Mouse (Mus musculus) right cerebral cortex, postnatal 4 days (tissue): ENCODE results near the gene Dnajc5.
A peak's percentile ranks its signal among the peaks of the same experiment; 100 is the strongest.

Experiments used
- DNase-seq: peaks from one replicate; pipeline ENCODE4 v3.0.0-alpha.2; 2022

The Dnajc5 gene

DNA sequence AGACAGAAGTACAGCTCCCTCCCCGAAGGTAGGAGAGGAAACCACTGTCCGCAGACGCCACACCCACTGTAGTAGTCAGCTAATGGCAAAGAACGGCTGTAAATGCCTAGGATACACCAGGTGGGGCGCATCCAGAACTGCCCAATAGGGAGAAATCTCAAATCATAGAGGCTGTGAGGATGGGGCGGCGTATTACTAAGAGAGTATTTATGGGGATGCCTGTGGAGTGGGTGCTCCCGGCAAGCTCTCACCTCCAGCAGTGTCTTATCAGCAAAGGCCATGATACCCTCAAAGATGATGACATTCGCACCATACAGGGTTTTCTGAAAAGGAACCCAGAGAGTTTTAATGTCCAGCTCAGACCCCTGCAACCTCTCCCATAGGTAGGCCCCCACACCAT lies 53.7 kb downstream of the Dnajc5 start:
- DNase-seq = peak; percentile 1

DNA sequence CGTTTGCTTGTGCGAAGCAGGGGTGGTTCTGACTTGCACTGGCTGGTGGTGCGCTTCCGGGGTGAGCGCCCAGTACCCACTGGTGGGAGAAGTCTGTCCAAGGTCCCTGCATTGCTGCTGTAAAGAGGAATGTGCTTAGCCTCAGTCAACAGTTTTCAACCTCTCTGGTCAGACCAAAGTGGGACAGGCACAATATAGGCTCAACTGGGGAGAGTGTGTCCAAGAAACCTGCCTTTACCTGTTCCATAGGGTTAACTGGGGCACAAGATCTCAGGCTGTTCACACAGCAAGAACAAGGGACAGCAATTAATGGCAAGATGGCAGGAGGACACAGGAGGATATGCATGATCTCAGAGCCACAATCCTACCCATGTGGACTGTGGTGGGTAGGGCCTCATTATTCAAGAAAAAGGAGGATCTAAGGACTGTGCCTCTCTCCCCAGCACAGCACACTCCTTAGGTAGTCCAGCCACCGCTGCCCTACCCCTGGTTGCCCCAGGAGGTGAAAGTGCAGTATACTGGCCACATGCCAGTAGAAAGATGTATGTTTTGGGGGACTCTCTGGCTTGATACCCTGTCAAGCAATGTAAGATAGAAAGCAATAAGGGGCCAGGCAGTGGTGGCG lies 54.7 kb downstream of the Dnajc5 start:
- DNase-seq = peak; percentile 1

DNA sequence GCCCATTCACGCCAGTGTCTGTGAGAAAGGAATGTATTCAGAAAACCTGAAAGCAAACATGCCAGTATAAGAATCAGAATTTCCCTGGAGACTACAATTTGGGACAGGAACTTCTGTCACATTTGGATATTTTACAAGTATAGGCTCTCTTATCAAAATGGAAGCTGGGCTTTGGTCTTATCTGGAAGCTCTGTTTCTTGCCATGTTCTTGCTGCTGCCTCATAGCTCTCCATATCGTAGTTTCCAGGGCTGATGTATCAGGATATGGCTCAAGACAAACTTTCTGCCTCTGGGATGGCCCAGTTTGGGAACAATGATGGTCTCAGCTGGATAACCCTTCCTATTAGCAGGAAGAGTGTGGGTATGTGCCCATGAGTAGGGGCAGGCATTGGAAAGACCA lies 56.3 kb downstream of the Dnajc5 start:
- DNase-seq = no peak

DNA sequence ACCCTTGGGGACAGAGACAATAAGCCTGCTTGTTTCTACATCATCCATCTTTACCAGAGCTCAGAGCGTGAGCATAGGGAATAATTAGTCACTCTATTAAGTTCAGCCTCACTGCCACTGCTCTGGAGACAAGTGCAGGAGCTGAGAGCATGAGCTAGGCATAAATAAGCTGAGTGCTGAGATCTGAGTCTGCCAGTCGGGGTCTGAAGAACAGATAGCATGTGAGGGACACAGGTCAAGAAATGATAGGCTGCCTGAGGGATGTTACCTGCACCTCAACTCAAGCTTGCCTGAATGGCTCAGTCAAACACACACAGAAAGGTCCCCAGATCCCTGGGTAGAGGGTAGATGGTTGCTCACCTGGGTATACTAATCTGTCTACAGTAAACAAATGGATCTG lies 56.8 kb downstream of the Dnajc5 start:
- DNase-seq = no peak

DNA sequence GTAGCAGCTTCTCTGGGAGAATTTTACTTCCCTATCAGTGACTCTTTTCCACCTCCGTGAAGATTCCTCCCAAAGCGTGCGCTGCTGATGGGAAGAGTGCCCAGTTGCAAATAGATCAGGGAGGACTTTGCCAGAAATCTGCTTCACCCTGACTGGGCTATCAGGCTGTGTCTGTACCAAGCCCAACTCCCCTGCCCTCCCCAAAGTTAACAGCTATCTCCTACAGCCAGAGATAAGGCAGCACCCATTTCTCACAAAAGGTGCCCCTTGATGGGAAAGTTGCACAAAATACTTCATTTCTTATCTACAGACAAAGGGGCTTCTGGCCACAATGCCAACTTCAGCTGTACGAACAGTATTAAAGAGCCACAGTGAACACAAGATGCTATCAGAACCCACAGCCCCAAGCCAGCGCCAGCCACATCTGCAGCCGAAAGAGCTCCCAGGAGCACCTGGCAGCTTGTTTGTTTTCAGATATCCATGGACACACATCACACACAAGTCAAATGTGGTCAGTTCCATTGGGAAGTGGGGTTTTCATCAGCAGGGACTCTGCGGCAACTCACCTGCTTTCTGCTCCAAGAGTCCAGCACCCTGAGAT lies 57.8 kb downstream of the Dnajc5 start:
- peak; percentile 3 for DNase-seq

DNA sequence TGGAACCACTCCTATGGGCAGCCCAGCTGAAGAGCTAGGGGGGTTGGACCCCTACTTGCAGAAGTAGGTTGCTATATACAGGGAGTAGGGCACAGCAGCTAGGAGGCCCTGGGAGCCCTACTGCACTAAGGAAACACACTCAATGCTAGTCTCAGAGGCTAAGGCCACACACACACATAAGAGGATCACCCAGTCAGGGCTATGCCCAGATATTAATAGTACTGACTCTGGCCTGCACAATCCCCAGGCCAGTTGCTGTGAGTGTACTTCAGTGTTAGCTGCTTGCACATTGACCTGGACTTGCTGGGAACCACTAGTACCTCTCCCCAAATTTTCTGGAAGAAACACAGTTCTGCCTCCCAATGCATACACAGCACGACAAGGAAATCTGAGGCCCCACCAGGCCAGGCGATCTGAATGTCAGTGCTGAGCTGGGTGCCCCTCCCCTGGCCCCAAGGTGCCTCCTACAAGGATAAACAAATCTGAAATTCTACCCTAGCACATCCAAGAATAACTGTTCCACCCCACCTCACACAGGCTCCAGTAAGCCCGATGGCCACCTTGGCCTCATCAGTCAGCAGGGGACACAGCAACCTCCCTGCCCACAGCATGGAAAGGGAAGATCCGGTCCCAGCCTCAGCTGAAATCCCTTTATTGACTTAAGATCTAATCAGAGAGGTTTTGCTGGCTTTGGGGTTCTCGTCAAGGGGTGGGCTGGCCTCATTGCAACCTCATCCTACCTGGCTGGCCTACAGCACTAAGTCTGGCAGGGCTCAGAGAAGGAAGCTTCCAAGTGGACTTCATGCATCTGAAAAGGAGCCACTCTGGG lies 58.7 kb downstream of the Dnajc5 start:
- DNase-seq = peak; percentile 2

DNA sequence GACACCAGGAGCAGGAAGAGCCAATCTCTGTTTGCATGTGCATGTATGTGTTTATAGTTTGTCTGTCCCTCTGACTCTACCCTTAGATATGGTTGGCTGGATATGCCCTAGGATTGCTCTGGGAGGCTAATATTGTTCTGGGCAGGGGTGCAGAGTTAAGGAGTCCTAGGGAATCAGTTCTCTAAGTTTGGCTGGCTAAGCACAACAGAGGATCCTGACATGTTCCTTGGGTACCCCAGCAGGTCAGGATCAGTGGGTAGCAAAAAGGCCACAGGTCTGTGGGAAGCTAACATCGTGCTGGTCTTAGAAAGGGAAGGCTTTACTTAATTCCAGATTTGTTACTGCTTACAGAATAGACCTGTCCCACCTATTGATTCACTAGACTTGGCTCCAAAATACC lies 59.4 kb downstream of the Dnajc5 start:
- no peak for DNase-seq

DNA sequence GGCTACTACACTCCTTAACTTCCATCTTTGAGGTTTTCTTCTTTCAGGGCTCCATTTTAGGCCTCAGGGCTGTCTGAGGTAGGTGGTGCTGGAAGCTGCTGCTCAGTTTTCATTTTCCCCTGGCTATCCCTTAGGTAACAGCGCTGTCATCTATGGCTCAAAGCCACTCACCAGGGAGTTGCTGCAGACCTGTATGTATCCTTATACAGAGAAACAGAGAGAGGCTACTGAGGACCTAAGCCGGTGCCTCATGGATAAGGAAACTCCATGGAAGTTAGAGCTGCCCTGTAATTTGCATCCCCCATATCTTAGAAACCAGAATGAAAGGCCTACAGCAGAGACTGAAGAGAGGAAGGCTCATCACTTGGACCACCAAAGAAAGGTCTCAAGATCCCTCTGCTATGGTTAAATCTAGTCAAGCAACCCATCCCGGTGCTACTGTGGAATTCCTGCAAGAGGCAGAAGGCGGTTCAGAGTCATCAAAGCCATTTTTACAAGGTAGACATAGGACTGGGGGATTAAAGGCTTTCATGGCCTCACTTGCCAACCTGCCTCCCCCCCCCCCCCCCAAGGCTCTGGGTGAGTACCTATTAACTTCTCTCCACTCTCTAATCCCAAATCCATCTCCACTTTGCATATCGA lies 60.0 kb downstream of the Dnajc5 start:
- no peak for DNase-seq

DNA sequence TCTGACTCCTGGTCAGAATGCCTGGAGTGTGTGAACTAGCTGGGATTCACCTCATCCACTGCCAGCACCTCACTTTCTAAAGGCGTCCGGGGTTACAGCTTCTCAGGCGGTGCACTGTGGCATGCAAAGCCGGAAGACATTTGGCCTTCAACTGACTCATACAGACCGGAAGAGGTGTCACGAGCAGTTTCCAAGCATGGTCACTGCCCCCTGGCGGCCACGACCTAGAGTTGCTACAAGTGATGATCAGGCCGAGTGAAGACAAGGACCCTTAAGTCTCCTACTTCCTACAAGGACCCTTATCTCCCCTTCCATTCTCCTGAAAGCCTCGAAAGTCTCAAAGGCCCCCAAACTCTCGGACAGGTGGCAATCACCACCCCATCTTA lies 60.7 kb downstream of the Dnajc5 start:
- DNase-seq = peak; percentile 76

DNA sequence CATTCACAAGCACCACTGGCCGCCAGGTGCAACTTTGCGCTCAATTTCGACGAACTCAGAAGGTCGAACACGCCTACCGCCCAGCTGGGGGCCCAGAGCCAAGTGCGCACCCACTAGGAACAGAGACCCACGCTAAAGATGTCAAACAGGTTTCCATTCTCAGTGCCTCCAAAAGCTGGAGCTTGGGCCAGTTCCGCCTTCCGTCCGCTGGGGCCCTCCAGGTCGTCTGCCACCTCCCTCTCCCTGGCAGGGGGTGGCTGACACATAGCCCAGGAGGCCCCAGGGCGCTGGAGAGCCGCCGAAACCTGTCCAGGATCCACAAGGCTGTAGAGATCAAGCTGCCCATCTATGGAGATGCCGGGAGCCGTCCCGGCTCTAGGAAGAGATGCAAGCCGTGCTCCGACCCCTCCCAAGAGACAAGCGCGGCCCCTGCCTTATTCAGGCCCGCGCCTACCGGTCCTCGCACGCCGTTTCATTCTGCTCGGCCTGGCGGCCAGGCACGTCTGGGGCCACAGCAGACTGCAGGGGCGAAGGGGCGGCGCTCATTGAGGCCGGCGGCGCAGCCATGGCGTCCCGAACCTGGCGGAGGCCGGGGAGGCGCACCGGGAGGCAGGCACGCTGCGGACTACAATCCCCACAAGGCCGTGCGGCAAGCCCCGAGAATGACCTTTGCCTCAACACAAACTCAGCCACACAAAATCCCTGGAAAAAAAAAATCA lies 61.3 kb downstream of the Dnajc5 start:
- DNase-seq = peak; percentile 81

DNA sequence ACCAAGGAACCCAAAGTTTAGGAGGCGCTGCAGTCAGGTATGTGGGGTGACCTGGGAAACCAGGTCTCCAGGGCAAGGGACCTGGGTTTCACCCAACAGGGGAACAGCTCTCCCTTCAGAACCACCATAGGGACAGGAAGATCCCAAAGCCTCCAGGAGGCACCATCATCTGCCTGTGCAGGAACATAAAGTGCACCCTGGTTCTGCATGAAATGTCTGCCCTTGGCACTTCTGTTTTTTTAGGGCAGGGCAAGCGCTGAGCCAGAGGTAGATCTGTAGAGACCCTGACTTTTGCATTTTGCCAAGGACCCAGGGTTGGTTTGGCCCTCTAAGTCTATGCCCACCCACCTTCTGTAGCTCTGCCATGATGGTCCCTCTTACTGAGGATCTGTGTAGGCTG lies 62.1 kb downstream of the Dnajc5 start:
- peak; percentile 6 for DNase-seq

DNA sequence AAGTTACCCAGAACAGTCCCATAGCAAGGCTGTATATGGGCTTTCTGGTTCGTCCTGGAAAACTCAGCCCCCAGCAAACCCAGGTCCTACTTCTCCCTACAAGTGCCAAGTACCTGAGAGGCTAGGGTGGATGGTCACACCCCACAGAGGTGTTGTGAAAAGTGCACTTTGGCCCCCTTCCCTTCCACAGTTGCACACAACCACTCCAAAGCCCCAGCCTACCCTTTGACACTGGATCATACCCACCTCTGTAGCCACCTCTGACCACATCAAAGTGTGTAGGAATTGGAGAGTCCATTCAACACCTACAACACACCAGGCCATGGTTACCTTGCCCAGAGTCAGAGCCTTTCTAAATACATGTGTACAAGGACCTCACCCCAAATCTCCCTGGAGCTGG lies 62.7 kb downstream of the Dnajc5 start:
- DNase-seq = peak; percentile 1

DNA sequence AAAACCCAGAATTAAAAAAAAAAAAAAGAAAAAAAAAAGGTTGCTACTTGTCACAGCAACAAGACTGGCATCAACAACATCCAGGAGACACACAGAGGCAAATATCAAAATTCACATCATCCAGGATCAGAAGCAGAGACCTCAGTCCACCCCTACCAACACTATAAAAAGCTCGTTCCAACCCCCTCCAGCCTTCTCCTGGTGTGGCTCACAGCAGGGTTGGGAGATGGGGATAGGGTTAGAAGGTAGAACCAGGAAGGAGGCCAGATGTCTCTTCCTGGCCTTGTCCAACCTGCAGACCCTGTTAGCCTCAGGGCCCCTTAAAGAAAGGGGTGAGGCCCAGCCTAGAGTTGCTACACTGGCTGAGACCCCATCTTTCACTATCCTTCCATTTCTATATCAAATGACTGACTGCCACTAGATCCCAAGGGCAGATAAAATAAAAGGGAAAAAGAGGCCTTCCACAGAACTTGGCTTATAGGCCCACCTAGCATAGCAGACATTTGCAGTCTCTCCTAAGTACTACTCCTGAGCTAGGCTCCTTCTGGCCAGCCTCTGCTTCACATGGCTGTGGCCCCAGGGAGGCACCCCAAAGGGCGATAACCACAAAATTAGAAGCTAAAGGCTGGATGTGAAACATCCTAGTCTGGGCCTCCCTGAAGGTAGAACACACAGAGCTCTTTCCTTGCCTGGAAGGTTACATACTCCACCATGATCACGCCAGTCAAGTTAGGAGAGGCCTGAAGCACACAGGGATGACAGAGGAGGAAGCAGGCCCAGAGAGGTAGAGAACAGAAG lies 63.4 kb downstream of the Dnajc5 start:
- DNase-seq = peak; percentile 2

DNA sequence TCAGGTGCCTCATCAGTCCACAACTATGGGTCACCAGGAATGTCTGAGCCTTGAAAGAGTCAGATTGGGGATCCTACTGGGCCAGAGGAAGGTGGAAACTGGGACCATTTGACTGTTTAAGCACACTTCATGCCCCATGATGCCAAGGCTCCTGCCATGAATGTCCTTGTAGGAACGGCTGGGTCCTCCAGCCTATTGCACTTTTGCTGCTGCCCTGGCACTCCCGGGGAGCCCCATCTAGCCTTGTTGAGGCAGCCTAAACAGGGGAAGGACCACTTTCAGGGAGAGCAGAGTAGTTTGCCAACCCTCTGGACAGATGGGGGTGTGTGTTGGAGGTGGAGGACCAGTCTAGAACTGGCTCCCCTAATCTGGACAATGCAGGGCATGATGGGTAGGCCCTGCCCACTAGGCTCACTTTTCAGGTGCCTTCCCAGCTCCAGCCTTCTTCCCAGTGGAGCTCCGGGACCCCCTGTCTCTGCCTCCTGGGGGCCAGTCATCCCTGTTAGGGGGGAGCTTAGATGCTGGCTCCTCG lies 64.2 kb downstream of the Dnajc5 start, which contains the start of gene Uckl1:
TSS of gene Uckl1 (minus strand) at position 482 of the 532 bp plus-strand sequence.
- DNase-seq = peak; percentile 10

DNA sequence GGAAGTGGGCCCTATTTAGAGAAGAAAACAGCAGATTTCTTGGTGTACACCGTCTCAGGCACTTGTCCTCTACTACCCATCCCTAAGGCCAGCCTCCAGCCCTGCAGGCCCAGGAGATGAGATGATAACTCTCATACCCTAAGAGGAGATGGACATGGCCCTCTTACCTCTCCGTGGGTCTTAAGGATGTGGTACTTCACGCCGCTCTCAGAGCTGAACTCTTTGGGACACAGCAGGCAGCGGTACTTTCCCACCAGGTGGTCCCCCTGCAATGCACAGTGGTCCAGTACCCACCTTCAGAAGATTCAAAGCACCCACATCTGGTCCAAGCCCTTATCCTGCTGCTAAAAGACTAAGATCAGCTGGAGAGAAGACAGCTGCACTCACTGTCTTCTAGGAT lies 65.2 kb downstream of the Dnajc5 start:
- DNase-seq = peak; percentile 2

DNA sequence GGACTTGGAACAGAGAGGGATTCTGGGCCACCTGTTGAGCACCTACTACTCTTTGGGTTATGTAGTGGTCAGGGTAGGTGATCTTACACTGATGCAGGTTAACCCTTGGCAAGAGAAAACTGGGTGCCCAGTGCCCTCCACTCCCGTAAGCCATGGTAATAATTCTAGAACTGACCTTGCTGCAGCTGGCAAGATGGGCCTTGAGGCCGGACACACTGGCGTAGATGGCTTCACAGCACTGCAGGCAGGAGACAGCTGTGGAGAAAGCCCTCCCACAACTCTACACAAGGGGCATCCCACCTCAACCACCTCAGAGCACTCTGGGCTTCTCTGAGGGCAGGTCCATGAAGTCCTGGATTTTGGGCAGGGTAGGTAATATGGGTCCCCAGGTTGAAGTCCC lies 65.8 kb downstream of the Dnajc5 start:
- DNase-seq = peak; percentile 1

DNA sequence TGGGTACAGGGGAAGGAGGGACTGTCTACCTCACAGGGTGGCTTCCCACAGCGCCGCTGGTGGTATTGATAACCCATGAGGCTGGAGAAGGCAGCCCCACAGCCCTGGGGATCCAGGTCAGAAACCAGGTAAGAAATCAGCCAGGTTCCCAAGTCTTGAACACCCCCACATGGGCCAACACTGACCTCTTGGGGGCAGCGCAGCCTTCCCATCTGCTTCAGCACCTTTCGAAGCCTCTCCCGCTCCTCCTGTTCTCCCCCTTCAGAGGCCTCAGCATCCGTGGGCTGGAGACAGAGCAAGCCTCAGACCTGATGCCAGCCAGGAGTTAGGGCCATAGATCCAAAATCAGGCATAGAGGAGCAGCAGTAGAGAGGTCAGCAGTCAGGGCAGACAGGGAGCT lies 67.5 kb downstream of the Dnajc5 start:
- DNase-seq = peak; percentile 3

DNA sequence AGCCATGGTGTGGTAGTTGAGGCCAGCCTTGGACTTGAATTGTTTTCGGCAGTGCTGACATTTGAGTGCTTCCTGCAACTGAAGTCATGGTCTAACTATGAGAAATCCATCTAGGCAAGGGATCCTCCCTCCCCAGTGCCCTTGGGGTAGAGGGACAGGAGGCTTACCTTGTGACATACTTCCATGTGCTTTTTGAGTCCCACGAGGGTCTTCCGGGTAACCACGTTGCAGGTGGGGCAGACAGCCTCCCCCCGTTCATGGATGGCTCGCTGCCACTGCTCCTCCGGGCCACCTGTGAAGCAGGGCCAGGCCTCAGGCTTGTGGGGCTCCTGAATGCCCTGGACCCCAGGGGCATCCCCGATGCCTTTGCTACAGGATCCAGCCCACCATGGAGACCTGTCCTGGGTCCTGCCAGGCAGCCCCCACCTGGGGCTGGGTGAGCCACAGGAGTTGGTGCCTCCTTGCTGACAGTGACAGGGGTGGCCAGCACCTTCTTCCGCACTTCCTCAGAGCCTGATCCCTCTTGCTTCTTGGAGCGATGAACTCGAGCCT lies 68.0 kb downstream of the Dnajc5 start:
- DNase-seq = peak; percentile 16

DNA sequence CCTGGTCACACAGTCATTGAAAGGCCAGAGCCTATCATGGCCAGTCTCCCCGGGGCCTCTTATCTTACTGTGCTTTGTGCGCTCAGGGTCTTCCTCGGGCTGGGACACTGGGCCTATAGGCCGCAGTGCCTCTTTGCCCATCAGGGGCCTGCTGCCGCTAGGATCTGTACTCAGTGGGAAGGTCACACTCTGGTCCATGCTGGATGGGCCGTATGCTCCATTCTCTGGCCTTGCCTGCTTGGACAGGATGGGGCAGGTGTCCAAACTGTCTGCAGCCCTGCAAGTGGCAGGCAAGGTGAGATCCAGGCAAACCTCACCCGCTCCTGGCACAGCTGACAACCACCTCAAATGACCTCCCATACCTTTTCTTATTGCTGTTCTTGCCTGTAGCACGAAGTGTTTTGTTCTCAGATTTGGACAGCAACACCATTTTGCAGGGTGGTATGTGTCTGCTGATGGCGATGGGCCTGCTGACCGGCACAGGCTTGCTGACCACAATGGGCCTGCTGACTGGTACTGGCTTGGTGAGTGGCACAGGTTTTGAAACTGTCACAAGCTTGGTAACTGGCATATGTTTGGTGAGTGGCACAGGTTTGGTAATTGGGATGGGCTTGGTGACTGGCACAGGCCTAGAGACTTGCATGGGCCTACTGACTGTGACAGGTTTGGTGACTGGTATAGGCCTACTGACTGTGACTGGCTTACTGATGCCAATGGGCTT lies 68.9 kb downstream of the Dnajc5 start:
- DNase-seq = peak; percentile 3

DNA sequence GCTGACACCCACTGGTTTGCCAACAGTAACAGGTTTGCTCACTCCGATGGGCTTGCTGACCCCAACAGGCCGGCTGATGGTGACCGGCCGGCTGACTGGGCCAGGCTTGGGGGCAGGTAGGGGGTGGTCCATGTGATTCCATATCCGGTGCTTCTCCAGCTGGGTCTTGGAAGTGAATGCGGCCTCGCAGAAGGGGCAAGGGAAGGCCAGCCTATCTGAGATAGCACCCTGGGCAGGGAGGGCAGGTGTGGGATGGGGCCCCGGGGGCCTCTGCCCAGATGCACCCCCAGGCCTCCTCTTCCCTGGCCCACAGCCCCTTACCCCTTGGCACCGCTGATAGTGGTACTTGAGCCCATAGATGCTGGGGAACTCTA lies 69.4 kb downstream of the Dnajc5 start:
- DNase-seq = peak; percentile 2

DNA sequence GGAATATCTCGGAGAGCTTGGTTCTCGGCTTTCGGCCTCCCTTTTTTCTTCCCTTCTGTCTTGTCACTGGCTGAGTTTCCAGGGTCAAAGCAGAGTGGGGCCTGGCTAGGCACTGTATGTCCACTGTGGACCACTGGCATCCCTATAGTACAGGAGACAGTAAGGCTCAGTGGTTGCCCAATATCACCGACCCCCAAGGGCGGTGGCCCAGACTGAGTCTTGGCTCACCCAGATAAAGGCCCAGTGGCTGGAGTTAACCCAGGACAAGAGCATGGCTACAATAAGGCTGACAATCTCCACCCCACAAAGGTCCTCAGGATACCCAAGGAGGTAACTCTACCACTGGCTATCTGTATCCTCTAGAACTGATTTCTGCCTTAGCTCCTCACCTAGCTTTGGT lies 70.2 kb downstream of the Dnajc5 start:
- DNase-seq = peak; percentile 1
